Mouse (Mus musculus) small intestine, adult 2 months (tissue): Measurements from ENCODE around the gene Agbl4.

Experiments used
- CTCF ChIP-seq: fragments of 200-500 bp; IDR thresholded peaks from 2 replicates; pipeline ENCODE4 v1.5.1; 2012; ENCODE audit warnings: low read depth, mild to moderate bottlenecking, control low read depth, inconsistent platforms, low read length, moderate library complexity, mixed read lengths; ENCODE audit not compliant: insufficient replicate concordance, insufficient read length; ENCODE audit errors: extremely low read depth
- POLR2A ChIP-seq: fragments of 200-500 bp; IDR thresholded peaks from 2 replicates; pipeline ENCODE4 v1.6.1; 2012; ENCODE audit warnings: low read depth, mild to moderate bottlenecking, control low read depth, inconsistent platforms, low read length, moderate library complexity

DNA sequence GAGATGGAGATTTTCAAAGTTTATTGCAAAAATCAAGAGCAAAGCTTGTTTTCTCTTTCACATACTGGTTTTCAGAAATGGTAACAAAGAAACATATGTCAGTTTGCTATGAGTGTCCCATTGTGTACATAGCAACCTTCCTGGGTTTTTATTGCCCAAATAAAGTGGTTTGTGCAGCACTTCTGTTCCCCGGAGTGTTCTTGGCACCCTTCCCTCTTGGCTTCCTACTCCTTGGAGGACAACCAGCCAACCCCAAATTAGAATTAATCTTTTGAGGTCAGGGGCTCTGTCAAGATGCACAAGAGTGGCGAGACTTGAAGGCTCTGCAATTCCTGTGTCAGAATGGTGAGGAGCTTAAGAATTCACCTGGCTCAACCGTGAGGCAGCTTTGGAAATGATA is 1266.7 kb downstream of the Agbl4 start:
- TF ChIP-seq CTCF = no peak
- no peak for TF ChIP-seq POLR2A
